Mouse (Mus musculus): ENCODE data around the gene Gfm2. TPM values are rescaled to one million over a fixed set of nuclear protein-coding genes. Genes with fewer than 3 reads are reported as not detected.

The Gfm2 gene
- total and polyA plus RNA-seq, 3 experiments: 25.7 to 34.1 TPM; not detected in 1

- peaks cover 0 to 1% of the 10 kb centered on the region in 2 experiments; a peak in 1 of 4 replicates for H3K27me3 ChIP-seq (ENCODE audit: control insufficient read depth in 1 of 2, insufficient read depth in 2 of 2, low read length in 2 of 2)
- H3K9me3 ChIP-seq (replicated peaks; ENCODE audit: insufficient read depth, low read length): no peaks in the 10 kb centered on the region
- no peak for DNase-seq (ENCODE audit: low read depth, low spot score)
- TF ChIP-seq ETS1 (IDR thresholded peaks at IDR 0.05; ENCODE audit: low read depth, low read length) (no peak), MXI1 (IDR thresholded peaks at IDR 0.05; ENCODE audit: low read depth, low read length) (no peak), TCF12 (IDR thresholded peaks at IDR 0.05; ENCODE audit: low read depth, low read length) (no peak), ZKSCAN1 (IDR thresholded peaks at IDR 0.05; ENCODE audit: low read depth, low read length) (no peak), GATA1 (IDR thresholded peaks at IDR 0.05; ENCODE audit: low read depth, low read length) (no peak), POLR2A (IDR thresholded peaks at IDR 0.05; ENCODE audit: control insufficient read depth in 1 of 2, insufficient read depth in 1 of 2, low read depth in 1 of 2, low read length in 2 of 2, poor library complexity in 1 of 2) (no peak), BHLHE40 (IDR thresholded peaks at IDR 0.05; ENCODE audit: borderline replicate concordance, low read depth, low read length) (no peak)
- H3K79me2 ChIP-seq (ENCODE audit: control insufficient read depth, insufficient read depth, low read length, poor library complexity): no peaks in the 10 kb centered on the region
- no peak overlapping the region for H3K4me3 ChIP-seq (ENCODE audit: control insufficient read depth in 1 of 2, insufficient read depth in 1 of 2, low read depth in 2 of 2, low read length in 2 of 2)
- H3K27ac ChIP-seq (ENCODE audit: control insufficient read depth, low read depth, low read length): no peak overlapping the region
- no peak overlapping the region for H3K9ac ChIP-seq (ENCODE audit: control insufficient read depth, low read depth, low read length, poor library complexity, severe bottlenecking)
- no peaks in the 10 kb centered on the region for H3K4me1 ChIP-seq (ENCODE audit: control insufficient read depth in 1 of 2, insufficient read depth in 2 of 2, low read length in 2 of 2)
- no peaks in the 10 kb centered on the region for H3K36me3 ChIP-seq (ENCODE audit: control insufficient read depth in 1 of 2, insufficient read depth in 2 of 2, low read length in 2 of 2)
Observed at GRCm38 (mm10) chr13:97227795-97228194, 90.1 kb downstream of the Gfm2 start.

GRCm38 (mm10) chr13:97230101-97230500 is 92.4 kb downstream of the Gfm2 start:
- TF ChIP-seq MYB (IDR thresholded peaks at IDR 0.05; ENCODE audit: low read depth, low read length): no peak
- no peak for TF ChIP-seq E2F4 (IDR thresholded peaks at IDR 0.05; ENCODE audit: borderline replicate concordance, low read depth, low read length)
- TF ChIP-seq UBTF (IDR thresholded peaks at IDR 0.05; ENCODE audit: borderline replicate concordance, insufficient read depth, low read depth, low read length): no peak
- no peak for TF ChIP-seq BHLHE40 (IDR thresholded peaks at IDR 0.05; ENCODE audit: borderline replicate concordance, low read depth, low read length)
- TF ChIP-seq RCOR1 (IDR thresholded peaks at IDR 0.05; ENCODE audit: low read depth, low read length): no peak
- no peak for TF ChIP-seq MXI1 (IDR thresholded peaks at IDR 0.05; ENCODE audit: low read depth, low read length)
- TF ChIP-seq CTCF (IDR thresholded peaks at IDR 0.05 in 2 of 3, conservative IDR thresholded peaks at IDR 0.05 in 1 of 3; ENCODE audit: control insufficient read depth in 1 of 3, insufficient read depth in 1 of 3, low read depth in 2 of 3, low read length in 3 of 3, poor library complexity in 1 of 3, severe bottlenecking in 1 of 3): no peak
- no peak for TF ChIP-seq KAT2A (conservative IDR thresholded peaks at IDR 0.05; ENCODE audit: low read depth, low read length)
- TF ChIP-seq EP300 (IDR thresholded peaks at IDR 0.05; ENCODE audit: low read depth in 1 of 2, low read length in 2 of 2): no peak
- no peak for TF ChIP-seq MEF2A (IDR thresholded peaks at IDR 0.05; ENCODE audit: extremely low read depth, insufficient replicate concordance, low read depth, low read length, poor library complexity, severe bottlenecking)
- TF ChIP-seq POLR2AphosphoS5 (IDR thresholded peaks at IDR 0.05; ENCODE audit: borderline replicate concordance, low read depth, low read length): no peak
- TF ChIP-seq CHD2 (IDR thresholded peaks at IDR 0.05; ENCODE audit: low read length): no peak
- no peak for TF ChIP-seq ETS1 (IDR thresholded peaks at IDR 0.05; ENCODE audit: low read depth, low read length)
- H3K27ac ChIP-seq (ENCODE audit: control insufficient read depth, low read depth, low read length): no peak overlapping the region
- no peaks in the 10 kb centered on the region for H3K4me1 ChIP-seq (ENCODE audit: control insufficient read depth in 1 of 2, insufficient read depth in 2 of 2, low read length in 2 of 2)
- no peaks in the 10 kb centered on the region for H3K79me2 ChIP-seq (ENCODE audit: control insufficient read depth, insufficient read depth, low read length, poor library complexity)
- H3K27me3 ChIP-seq (ENCODE audit: control insufficient read depth in 1 of 2, insufficient read depth in 2 of 2, low read length in 2 of 2): no peaks in the 10 kb centered on the region; a peak in 1 of 4 replicates
- H3K9me3 ChIP-seq (replicated peaks; ENCODE audit: insufficient read depth, low read length): no peaks in the 10 kb centered on the region
- H3K9ac ChIP-seq (ENCODE audit: control insufficient read depth, low read depth, low read length, poor library complexity, severe bottlenecking): no peak overlapping the region
- no peaks in the 10 kb centered on the region for H3K36me3 ChIP-seq (ENCODE audit: control insufficient read depth in 1 of 2, insufficient read depth in 2 of 2, low read length in 2 of 2)
- no peak for DNase-seq (ENCODE audit: low read depth, low spot score)
- no peak overlapping the region for H3K4me3 ChIP-seq (ENCODE audit: control insufficient read depth in 1 of 2, insufficient read depth in 1 of 2, low read depth in 2 of 2, low read length in 2 of 2)

Other genes with a start within 250 kb of the Gfm2 start
- not detected in 2 replicates for gene Gcnt4, start 213.2 kb upstream of the Gfm2 start, total RNA-seq (2012; rRNA removed)
- gene Gcnt4, start 213.2 kb upstream of the Gfm2 start, polyA plus RNA-seq (2012; ENCODE audit: insufficient read depth in 1 of 2, insufficient read length in 2 of 2, low read depth in 1 of 2, low replicate concordance in 2 of 2, missing spikeins in 1 of 2): not detected
- not detected in 2 replicates for gene 1700029F12Rik, start 103.6 kb upstream of the Gfm2 start, total RNA-seq (2012; rRNA removed)
- not detected for gene 1700029F12Rik, start 103.6 kb upstream of the Gfm2 start, polyA plus RNA-seq (2012; ENCODE audit: insufficient read depth in 1 of 2, insufficient read length in 2 of 2, low read depth in 1 of 2, low replicate concordance in 2 of 2, missing spikeins in 1 of 2)
- 0.49 and 0.62 TPM in 2 replicates for gene Fam169a, start 70.7 kb upstream of the Gfm2 start, total RNA-seq (2012; rRNA removed)
- gene Fam169a, start 70.7 kb upstream of the Gfm2 start, polyA plus RNA-seq (2012; ENCODE audit: insufficient read depth in 1 of 2, insufficient read length in 2 of 2, low read depth in 1 of 2, low replicate concordance in 2 of 2, missing spikeins in 1 of 2): under 1 TPM in 1 of 2 experiments, not detected in 1; 0.89 TPM
- 1.9 and 2.1 TPM in 2 replicates for gene Gm6169, start 38.7 kb upstream of the Gfm2 start, total RNA-seq (2012; rRNA removed)
- gene Gm6169, start 38.7 kb upstream of the Gfm2 start, polyA plus RNA-seq (2012; ENCODE audit: insufficient read depth in 1 of 2, insufficient read length in 2 of 2, low read depth in 1 of 2, low replicate concordance in 2 of 2, missing spikeins in 1 of 2): 1 to 10 TPM in 1 of 2 experiments, not detected in 1; 3.6 TPM
- 130 and 133 TPM in 2 replicates for gene Nsa2, start within 50 bp of the Gfm2 start, total RNA-seq (2012; rRNA removed)
- 100 to 1,000 TPM; 200 to 245 TPM for gene Nsa2, start within 50 bp of the Gfm2 start, polyA plus RNA-seq (2012; ENCODE audit: insufficient read depth in 1 of 2, insufficient read length in 2 of 2, low read depth in 1 of 2, low replicate concordance in 2 of 2, missing spikeins in 1 of 2)
- gene Hexb, start 60.4 kb downstream of the Gfm2 start, total RNA-seq (2012; rRNA removed): 11.1 and 12.7 TPM in 2 replicates
- 10 to 100 TPM in 1 of 2 experiments, not detected in 1; 15.4 TPM for gene Hexb, start 60.4 kb downstream of the Gfm2 start, polyA plus RNA-seq (2012; ENCODE audit: insufficient read depth in 1 of 2, insufficient read length in 2 of 2, low read depth in 1 of 2, low replicate concordance in 2 of 2, missing spikeins in 1 of 2)
- not detected in 2 replicates for gene Enc1, start 103.2 kb downstream of the Gfm2 start, total RNA-seq (2012; rRNA removed)
- not detected for gene Enc1, start 103.2 kb downstream of the Gfm2 start, polyA plus RNA-seq (2012; ENCODE audit: insufficient read depth in 1 of 2, insufficient read length in 2 of 2, low read depth in 1 of 2, low replicate concordance in 2 of 2, missing spikeins in 1 of 2)

Data from MEL (cell line).